Mouse (Mus musculus): Measurements from ENCODE around the gene Cmklr1.

DNA sequence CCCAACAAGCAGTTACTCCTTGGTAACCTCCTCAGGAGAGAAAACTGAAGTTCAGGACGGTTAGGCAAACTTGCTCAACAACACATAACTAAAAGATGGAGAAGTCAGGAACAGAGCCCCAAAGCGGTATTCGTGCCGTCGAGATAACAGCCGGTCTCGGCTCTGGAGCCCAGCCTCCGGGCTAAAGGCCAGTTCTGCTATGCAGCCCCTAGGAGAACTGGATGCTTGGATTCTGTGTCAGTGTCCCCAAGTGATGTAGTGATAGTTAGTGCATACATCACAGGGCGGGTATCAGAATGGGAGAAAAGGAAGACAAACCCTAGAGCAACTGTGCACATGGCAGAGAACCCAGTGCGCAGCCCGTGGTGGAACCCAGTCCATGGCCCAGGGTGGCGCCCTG is 12.2 kb downstream of the Cmklr1 start:
- TF ChIP-seq CTCF (IDR thresholded peaks at IDR 0.05) (no peak), EP300 (IDR thresholded peaks at IDR 0.05) (no peak)
